Comparison of ENCODE assay signal across 21 mouse cellular contexts in the genomic region with DNA sequence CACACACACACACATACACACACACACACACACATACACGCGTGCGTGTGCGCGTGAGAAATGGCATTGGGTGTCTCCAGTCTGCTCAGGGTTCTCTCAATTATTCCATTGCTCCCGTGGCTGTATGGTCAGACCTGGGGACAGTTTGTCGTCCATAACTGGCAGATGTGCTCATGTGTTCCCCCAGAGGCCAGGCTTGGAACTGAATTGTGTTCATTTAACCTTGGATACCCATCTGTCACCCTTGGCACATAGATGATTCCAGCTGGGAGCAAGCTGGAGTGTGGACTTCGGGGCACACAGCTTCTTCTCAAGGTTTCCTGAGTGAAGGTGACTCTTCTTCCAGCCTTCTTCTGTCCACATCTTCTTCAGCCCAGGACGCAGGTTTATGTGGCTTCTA. TPM values are rescaled to one million over a fixed set of nuclear protein-coding genes. Genes with fewer than 3 reads are reported as not detected.
DNase-seq lines count a peak whose midpoint lies in the region; ATAC-seq and TF ChIP-seq lines count a peak whose summit lies in the region.
"Had no signal": no experiment of that assay in that cellular context is flagged by ENCODE, and none has a peak within 500 bp of the region (broad histone marks: within the 10 kb centered on the region; RNA-seq: fewer than 3 reads in every experiment).

No protein-coding gene starts in this region.

- TF ChIP-seq CTCF in intestine, postnatal 0 days (IDR thresholded peaks at IDR 0.05; ENCODE audit: low read depth), result peak; percentile 51
- TF ChIP-seq CTCF in lung, postnatal 0 days (IDR thresholded peaks at IDR 0.05), result peak; percentile 37
- TF ChIP-seq CTCF in stomach, postnatal 0 days (IDR thresholded peaks at IDR 0.05; ENCODE audit: low read depth), result peak; percentile 42

- ATAC-seq in intestine, postnatal 0 days, result no peak
- no peak for ATAC-seq in intestine, embryonic 16.5 days
- no peak for ATAC-seq in lung, postnatal 0 days
- no peak for ATAC-seq in stomach, postnatal 0 days (ENCODE audit: low FRiP score, low TSS enrichment)
- ATAC-seq in forebrain, embryonic 11.5 days (replicated peaks; ENCODE audit: low FRiP score), result no peak

- WGBS in intestine, postnatal 0 days, result 85% methylated on average over 9 of the region's 9 CpGs
- 82% methylated on average over 9 of the region's 9 CpGs for WGBS in intestine, embryonic 16.5 days
- WGBS in lung, postnatal 0 days, result 73% methylated on average over 9 of the region's 9 CpGs
- 76% methylated on average over 9 of the region's 9 CpGs for WGBS in stomach, postnatal 0 days
- 82% methylated on average over 9 of the region's 9 CpGs for WGBS in forebrain, embryonic 11.5 days

- no peaks in the 10 kb centered on the region for H3K27me3 ChIP-seq in intestine, postnatal 0 days (replicated peaks; ENCODE audit: control insufficient read depth, insufficient read depth, low read length)
- H3K27me3 ChIP-seq in intestine, embryonic 16.5 days (replicated peaks; ENCODE audit: control insufficient read depth, insufficient read depth, low read length), result no peaks in the 10 kb centered on the region
- no peaks in the 10 kb centered on the region for H3K27me3 ChIP-seq in lung, postnatal 0 days (replicated peaks; ENCODE audit: insufficient read depth, low read length)
- no peaks in the 10 kb centered on the region for H3K27me3 ChIP-seq in stomach, postnatal 0 days (ENCODE audit: control insufficient read depth, insufficient read depth, low read length)
- no peaks in the 10 kb centered on the region for H3K27me3 ChIP-seq in forebrain, embryonic 11.5 days (ENCODE audit: control insufficient read depth, insufficient read depth, low read length)
- H3K27me3 ChIP-seq: liver, embryonic 15.5 days had no signal

- no peak overlapping the region for H3K4me3 ChIP-seq in intestine, postnatal 0 days (ENCODE audit: low read depth, low read length)
- no peak overlapping the region for H3K4me3 ChIP-seq in intestine, embryonic 16.5 days (ENCODE audit: low read length)
- H3K4me3 ChIP-seq in lung, postnatal 0 days (ENCODE audit: low read depth, low read length), result no peak overlapping the region
- no peak overlapping the region for H3K4me3 ChIP-seq in stomach, postnatal 0 days (ENCODE audit: low read depth, low read length)
- no peak overlapping the region for H3K4me3 ChIP-seq in forebrain, embryonic 11.5 days (ENCODE audit: low read depth, low read length)
- H3K4me3 ChIP-seq: forebrain, embryonic 12.5 days; heart, embryonic 10.5 days; liver, embryonic 15.5 days; myocyte had no signal

- H3K4me1 ChIP-seq in intestine, postnatal 0 days (replicated peaks; ENCODE audit: control insufficient read depth, insufficient read depth, low read length), result no peaks in the 10 kb centered on the region
- H3K4me1 ChIP-seq in intestine, embryonic 16.5 days (ENCODE audit: control insufficient read depth, insufficient read depth, low read length), result 0 out of 2 replicates have a peak, but pooled peaks cover 2% of the 10 kb centered on the region
- H3K4me1 ChIP-seq in lung, postnatal 0 days (ENCODE audit: insufficient read depth, low read depth, low read length), result no peaks in the 10 kb centered on the region
- no peaks in the 10 kb centered on the region for H3K4me1 ChIP-seq in stomach, postnatal 0 days (replicated peaks; ENCODE audit: control insufficient read depth, insufficient read depth)
- no peaks in the 10 kb centered on the region for H3K4me1 ChIP-seq in forebrain, embryonic 11.5 days (replicated peaks; ENCODE audit: control insufficient read depth, insufficient read depth, low read length)

- no peak overlapping the region for H3K9ac ChIP-seq in intestine, postnatal 0 days (ENCODE audit: low read depth, low read length)
- no peak overlapping the region for H3K9ac ChIP-seq in intestine, embryonic 16.5 days (ENCODE audit: low read depth, low read length)
- H3K9ac ChIP-seq in lung, postnatal 0 days (replicated peaks; ENCODE audit: low read depth), result no peak overlapping the region
- H3K9ac ChIP-seq in stomach, postnatal 0 days (ENCODE audit: low read length), result no peak overlapping the region
- no peak overlapping the region for H3K9ac ChIP-seq in forebrain, embryonic 11.5 days (ENCODE audit: low read length)
- H3K9ac ChIP-seq: forebrain, embryonic 12.5 days; hindbrain, embryonic 14.5 days; liver, embryonic 15.5 days had no signal

- DNase-seq in lung, postnatal 0 days (ENCODE audit: low spot score), result no peak
- no peak for DNase-seq in lung, postnatal 4 days
- peak; percentile 30 for DNase-seq in R1 (ENCODE audit: low read depth, low spot score)
- no peak for DNase-seq in stomach, postnatal 0 days (ENCODE audit: low spot score)
- DNase-seq in forebrain, embryonic 11.5 days (ENCODE audit: low spot score), result no peak
- DNase-seq: adrenal gland, postnatal 14 days; cerebellum, adult 18-20 months; gastrocnemius, postnatal 36 days; heart, postnatal 14 days; kidney, adult 11 months; kidney, postnatal 25 days; lung, postnatal 36 days; thymus, adult 2 months had no signal

- no peaks in the 10 kb centered on the region for H3K36me3 ChIP-seq in intestine, postnatal 0 days (ENCODE audit: control insufficient read depth, insufficient read depth)
- H3K36me3 ChIP-seq in intestine, embryonic 16.5 days (ENCODE audit: control insufficient read depth, insufficient read depth, low read length), result no peaks in the 10 kb centered on the region
- no peaks in the 10 kb centered on the region for H3K36me3 ChIP-seq in lung, postnatal 0 days (ENCODE audit: insufficient read depth, low read length)
- no peaks in the 10 kb centered on the region for H3K36me3 ChIP-seq in stomach, postnatal 0 days (ENCODE audit: control insufficient read depth, insufficient read depth, low read length)
- no peaks in the 10 kb centered on the region for H3K36me3 ChIP-seq in forebrain, embryonic 11.5 days (ENCODE audit: control insufficient read depth, insufficient read depth, low read length)
- H3K36me3 ChIP-seq: forebrain, embryonic 12.5 days; heart, embryonic 10.5 days; liver, embryonic 15.5 days had no signal

- no peaks in the 10 kb centered on the region for H3K9me3 ChIP-seq in intestine, postnatal 0 days (ENCODE audit: control insufficient read depth)
- H3K9me3 ChIP-seq in intestine, embryonic 16.5 days (ENCODE audit: control insufficient read depth, low read length), result no peaks in the 10 kb centered on the region
- H3K9me3 ChIP-seq in lung, postnatal 0 days (ENCODE audit: low read length), result no peaks in the 10 kb centered on the region
- H3K9me3 ChIP-seq in stomach, postnatal 0 days (ENCODE audit: control insufficient read depth, low read length), result no peaks in the 10 kb centered on the region
- H3K9me3 ChIP-seq in forebrain, embryonic 11.5 days (ENCODE audit: control insufficient read depth, low read length), result no peaks in the 10 kb centered on the region
- H3K9me3 ChIP-seq: forebrain, embryonic 12.5 days; heart, embryonic 10.5 days; liver, embryonic 15.5 days had no signal

- no peak for TF ChIP-seq EP300 in lung, postnatal 0 days (IDR thresholded peaks at IDR 0.05)
- no peak for TF ChIP-seq EP300 in stomach, postnatal 0 days (optimal IDR thresholded peaks at IDR 0.05)

- no peak overlapping the region for H3K4me2 ChIP-seq in intestine, postnatal 0 days (replicated peaks; ENCODE audit: low read depth)
- H3K4me2 ChIP-seq in intestine, embryonic 16.5 days (ENCODE audit: low read depth, low read length), result no peak overlapping the region
- no peak overlapping the region for H3K4me2 ChIP-seq in lung, postnatal 0 days (replicated peaks; ENCODE audit: low read depth, low read length)
- H3K4me2 ChIP-seq in stomach, postnatal 0 days (replicated peaks; ENCODE audit: low read depth), result no peak overlapping the region
- H3K4me2 ChIP-seq in forebrain, embryonic 11.5 days (ENCODE audit: low read depth, low read length, severe bottlenecking), result no peak overlapping the region
- H3K4me2 ChIP-seq: forebrain, embryonic 12.5 days; hindbrain, embryonic 14.5 days; liver, embryonic 15.5 days; midbrain, embryonic 11.5 days had no signal

- no peak overlapping the region for H3K27ac ChIP-seq in intestine, postnatal 0 days (ENCODE audit: low read depth, low read length)
- no peak overlapping the region for H3K27ac ChIP-seq in intestine, embryonic 16.5 days (ENCODE audit: low read length)
- H3K27ac ChIP-seq in lung, postnatal 0 days (ENCODE audit: low read length), result no peak overlapping the region
- no peak overlapping the region for H3K27ac ChIP-seq in stomach, postnatal 0 days (replicated peaks)
- H3K27ac ChIP-seq in forebrain, embryonic 11.5 days (ENCODE audit: low read depth, low read length), result no peak overlapping the region
- H3K27ac ChIP-seq: forebrain, embryonic 12.5 days; heart, embryonic 10.5 days; hindbrain, embryonic 14.5 days; liver, embryonic 15.5 days had no signal

RNA-seq across cellular contexts. Expression of gene Camk1g, which starts 31.6 kb away (rescaled TPM):
- polyA plus RNA-seq in intestine, postnatal 0 days (2015; fragmentation: Nextera tagmentation; extraction: Ambion mirVana), result 0.93 and 1.0 TPM in 2 replicates
- polyA plus RNA-seq in intestine, embryonic 16.5 days (2015; fragmentation: Nextera tagmentation; extraction: Ambion mirVana), result 4.7 and 5.2 TPM in 2 replicates
- polyA plus RNA-seq in lung, postnatal 0 days (2015; fragmentation: Nextera tagmentation; extraction: Ambion mirVana), result 14.4 and 15.9 TPM in 2 replicates
- 1.5 and 1.6 TPM in 2 replicates for polyA plus RNA-seq in stomach, postnatal 0 days (2015; fragmentation: Nextera tagmentation; extraction: Ambion mirVana)
- polyA plus RNA-seq in forebrain, embryonic 11.5 days (2014; fragmentation: Nextera tagmentation; extraction: Ambion mirVana), result 15.0 and 17.4 TPM in 2 replicates
